Mouse (Mus musculus): ENCODE results near the gene Ano1.
A peak's percentile ranks its signal among the peaks of the same experiment; 100 is the strongest.

GRCm38 (mm10) chr7:144775804-144776447 lies 24.2 kb upstream of the Ano1 start:
- no peak for TF ChIP-seq POLR2A (IDR thresholded peaks at IDR 0.05; ENCODE audit: extremely low read depth, insufficient read depth, low read length)
- peak; percentile 86 for TF ChIP-seq CTCF (IDR thresholded peaks at IDR 0.05; ENCODE audit: extremely low read depth, insufficient read depth, low read length)
